Mouse (Mus musculus) thymus, adult 2 months (tissue): ENCODE results near the gene Klk12. TPM values are rescaled to one million over a fixed set of nuclear protein-coding genes. Genes with fewer than 3 reads are reported as not detected.

Experiments used
- DNase-seq: peaks from one replicate; pipeline ENCODE4 v3.0.0; 2021
- H3K27ac ChIP-seq: fragments of 200-500 bp; 2 replicates; pipeline ENCODE4 v1.5.1; 2012; ENCODE audit warnings: low read length, control low read depth; ENCODE audit not compliant: control insufficient read depth, insufficient read depth
- H3K27me3 ChIP-seq: fragments of 200-500 bp; 2 replicates; pipeline ENCODE4 v1.6.1; 2012; ENCODE audit warnings: mild to moderate bottlenecking, low read length, moderate library complexity, mixed read lengths; ENCODE audit not compliant: control insufficient read depth, insufficient read depth
- H3K36me3 ChIP-seq: fragments of 200-500 bp; 2 replicates; pipeline ENCODE4 v1.6.1; 2012; ENCODE audit warnings: mild to moderate bottlenecking, low read length, moderate library complexity; ENCODE audit not compliant: control insufficient read depth, insufficient read depth
- H3K4me1 ChIP-seq: fragments of 200-500 bp; replicated peaks from 2 replicates; pipeline ENCODE4 v1.6.1; 2012; ENCODE audit warnings: low read length; ENCODE audit not compliant: control insufficient read depth, insufficient read depth
- H3K4me3 ChIP-seq: fragments of 200-500 bp; 2 replicates; pipeline ENCODE4 v1.5.1; 2012; ENCODE audit warnings: mild to moderate bottlenecking, low read length, control low read depth, moderate library complexity; ENCODE audit not compliant: control insufficient read depth, insufficient read depth
- CTCF ChIP-seq: fragments of 200-500 bp; IDR thresholded peaks from 2 replicates; pipeline ENCODE4 v1.5.1; 2012; ENCODE audit warnings: mild to moderate bottlenecking, control low read depth, low read length, moderate library complexity, borderline replicate concordance; ENCODE audit not compliant: control insufficient read depth, poor library complexity, insufficient read depth; ENCODE audit errors: extremely low read depth
- POLR2A ChIP-seq: fragments of 200-500 bp; IDR thresholded peaks from 2 replicates; pipeline ENCODE4 v1.6.1; 2012; ENCODE audit warnings: mild to moderate bottlenecking, low read length, control low read depth, moderate library complexity; ENCODE audit not compliant: control insufficient read depth, poor library complexity, insufficient read depth; ENCODE audit errors: extremely low read depth
- WGBS: fragments of 180-500 bp; shearing (Covaris S2); methylation state at CpG from one replicate; pipeline ENCODE4 v1.1.7; 2018; 5-methylcytosine and 5-hydroxymethylcytosine counted together
- polyA plus RNA-seq: library from polyadenylated mRNA; depleted of rRNA; stranded (reverse); fragments of >200 nt; gene quantifications from 2 replicates; pipeline ENCODE4 v1.2.3, GENCODE M21; 2012

Gene Klk12
- polyA plus RNA-seq, 1 experiment, result 0.85 TPM

GRCm38 (mm10) chr7:43778176-43778970, 9.7 kb downstream of the Klk12 start:
- H3K36me3 ChIP-seq, result no peaks in the 10 kb centered on the region
- no peak overlapping the region for H3K27ac ChIP-seq
- no peaks in the 10 kb centered on the region for H3K27me3 ChIP-seq
- WGBS, result 95% methylated on average over 10 of the region's 10 CpGs
- TF ChIP-seq CTCF (no peak), POLR2A (no peak)
- H3K4me3 ChIP-seq, result no peak overlapping the region
- H3K4me1 ChIP-seq, result no peaks in the 10 kb centered on the region
- DNase-seq, result no peak

DNA sequence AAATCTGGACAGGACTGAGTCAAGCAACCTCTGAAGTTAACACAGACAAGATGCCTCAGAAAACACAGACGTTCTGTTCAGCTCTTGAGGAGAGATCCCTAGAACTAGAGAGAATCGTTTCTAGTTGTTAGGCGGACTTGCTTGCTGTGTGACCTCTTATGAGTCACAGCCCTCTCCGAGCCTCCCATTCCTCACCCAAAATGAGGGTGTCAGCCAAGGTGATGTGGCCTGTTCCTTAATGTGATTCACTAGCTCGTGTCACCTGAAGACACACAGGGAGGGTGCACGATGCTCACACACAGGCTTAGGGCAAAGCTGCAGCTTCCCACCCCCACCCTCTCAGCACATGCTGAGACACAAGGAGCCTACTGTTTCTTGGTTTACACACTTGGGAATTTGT, 11.5 kb downstream of the Klk12 start:
- H3K4me3 ChIP-seq, result no peak overlapping the region
- TF ChIP-seq CTCF (no peak), POLR2A (no peak)
- WGBS, result 69% methylated on average over 6 of the region's 6 CpGs
- H3K4me1 ChIP-seq, result no peaks in the 10 kb centered on the region
- H3K36me3 ChIP-seq, result no peaks in the 10 kb centered on the region
- H3K27ac ChIP-seq, result no peak overlapping the region
- H3K27me3 ChIP-seq, result no peaks in the 10 kb centered on the region
- no peak for DNase-seq

DNA sequence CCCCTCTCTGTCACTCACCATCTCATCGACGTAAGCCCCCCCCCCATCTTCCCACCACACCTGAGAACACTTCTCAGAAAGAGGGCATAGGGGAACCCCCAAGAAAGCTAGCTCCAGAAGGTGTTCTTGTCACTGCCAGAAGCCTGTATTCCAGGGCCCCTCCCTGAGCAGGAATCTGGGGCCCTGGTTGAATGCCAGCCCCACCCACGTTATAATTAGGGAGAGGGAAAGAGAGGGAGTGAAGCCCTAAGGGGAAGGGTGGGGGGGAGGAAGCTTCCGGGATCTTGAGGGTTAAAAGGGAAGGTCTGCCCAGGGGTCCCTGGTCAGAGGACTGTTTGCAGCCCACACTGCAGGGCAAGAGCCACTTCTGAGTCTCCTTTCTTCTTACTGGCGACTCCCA, 12.0 kb downstream of the Klk12 start, which contains the start of gene Klk10:
Klk10 (plus strand) TSS at position 290 of the 400 bp plus-strand sequence.
- WGBS, result 48% methylated on average over 5 of the region's 5 CpGs
- Histone ChIP-seq H3K4me1 (no peaks in the 10 kb centered on the region), H3K36me3 (no peaks in the 10 kb centered on the region), H3K27ac (no peak within 1 kb of the TSS), H3K27me3 (no peaks in the 10 kb centered on the region), H3K4me3 (no peak within 1 kb of the TSS)
- no peak for DNase-seq
- no peak for TF ChIP-seq POLR2A
- TF ChIP-seq CTCF, result no peak

DNA sequence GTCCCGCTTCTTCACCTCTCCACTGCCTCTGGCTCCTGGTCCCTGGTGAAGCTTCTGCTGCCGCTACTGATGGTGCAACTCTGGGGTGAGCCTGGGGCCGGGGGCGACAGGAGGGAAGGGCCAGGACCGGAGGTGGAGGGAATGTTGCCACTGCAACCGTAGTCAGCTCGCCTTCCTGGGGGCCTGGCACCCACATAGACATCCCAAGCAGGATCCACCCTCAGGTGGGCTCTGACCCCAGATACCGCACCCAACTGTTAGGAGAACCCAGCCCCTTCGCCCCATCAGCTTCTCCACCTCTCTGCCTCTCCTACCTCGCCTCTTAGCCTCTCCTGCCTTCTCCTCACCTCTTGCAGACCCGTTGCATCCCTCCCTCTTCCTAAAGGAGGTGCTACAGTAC, 12.8 kb downstream of the Klk12 start:
- Histone ChIP-seq H3K27ac (no peak overlapping the region), H3K36me3 (no peaks in the 10 kb centered on the region), H3K27me3 (no peaks in the 10 kb centered on the region), H3K4me1 (no peaks in the 10 kb centered on the region), H3K4me3 (no peak overlapping the region)
- TF ChIP-seq CTCF (no peak), POLR2A (no peak)
- 93% methylated on average over 11 of the region's 11 CpGs for WGBS
- no peak for DNase-seq

DNA sequence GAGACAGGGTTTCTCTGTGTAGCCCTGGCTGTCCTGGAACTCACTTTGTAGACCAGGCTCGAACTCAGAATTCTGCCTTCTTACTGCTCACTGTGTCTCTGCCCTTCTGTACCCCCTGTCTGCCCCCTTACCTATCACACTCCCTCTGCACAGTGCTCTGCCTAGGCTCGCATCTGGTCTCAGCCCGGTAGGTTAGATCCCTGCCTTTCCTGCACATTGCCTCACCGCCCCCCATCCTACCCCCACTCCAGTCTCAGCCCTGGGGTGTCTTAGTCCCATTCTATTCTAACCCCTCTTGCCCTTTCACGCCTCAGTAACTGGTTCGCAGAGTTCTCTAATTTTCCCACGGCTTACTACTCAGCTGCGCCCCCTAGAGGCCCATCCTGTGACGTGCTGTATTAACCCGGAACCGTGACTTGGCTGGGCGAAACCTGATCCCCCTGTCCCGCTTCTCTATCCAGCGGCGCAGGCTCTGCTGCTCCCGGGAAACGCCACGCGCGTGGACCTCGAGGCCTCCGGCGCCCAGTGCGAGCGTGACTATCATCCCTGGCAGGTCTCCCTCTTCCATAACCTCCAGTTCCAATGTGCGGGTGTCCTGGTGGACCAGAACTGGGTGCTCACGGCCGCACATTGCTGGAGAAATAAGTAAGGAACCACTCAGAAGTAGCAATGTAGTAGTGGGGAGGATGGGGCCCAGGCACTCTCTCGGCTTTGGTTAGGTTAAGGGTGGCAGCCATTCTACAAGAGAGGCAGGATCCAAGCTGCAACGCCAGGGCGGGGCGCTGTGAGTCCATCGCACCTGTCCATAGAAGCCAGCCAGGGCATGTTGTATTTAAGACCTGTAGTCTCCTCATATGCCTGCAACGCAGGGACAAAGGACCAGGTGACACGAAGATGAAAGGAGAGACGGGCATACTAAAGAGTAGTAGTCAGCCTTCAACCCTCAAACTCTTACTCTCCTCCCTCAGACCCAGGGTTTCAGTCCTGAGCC, 13.9 kb downstream of the Klk12 start:
- Histone ChIP-seq H3K27me3 (no peaks in the 10 kb centered on the region), H3K4me3 (no peak overlapping the region), H3K27ac (no peak overlapping the region), H3K36me3 (no peaks in the 10 kb centered on the region), H3K4me1 (no peaks in the 10 kb centered on the region)
- TF ChIP-seq POLR2A (no peak), CTCF (peak; percentile 78; the same call in 1 of the 2 replicates)
- peak; percentile 68 for DNase-seq
- 12% methylated on average over 36 of the region's 36 CpGs for WGBS

DNA sequence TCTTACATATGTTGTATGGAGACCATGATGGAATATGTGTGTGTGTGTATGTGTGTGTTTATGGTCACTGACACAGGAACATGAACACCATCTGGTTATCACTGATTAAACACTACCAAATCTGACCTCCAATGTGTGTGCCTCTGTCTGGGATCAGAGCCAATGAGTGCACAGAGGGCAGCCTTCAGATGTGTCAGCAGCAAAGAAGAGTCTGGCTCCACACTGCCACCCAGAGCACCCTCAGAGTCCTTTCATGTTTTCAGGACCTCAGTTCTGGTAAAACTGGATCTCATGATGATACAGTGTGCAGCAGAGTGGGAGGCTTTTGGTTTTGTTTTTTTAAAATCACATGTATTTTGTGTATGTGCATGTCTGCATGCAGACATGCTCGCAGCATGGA, 16.6 kb downstream of the Klk12 start:
- Histone ChIP-seq H3K4me3 (no peak overlapping the region), H3K36me3 (no peaks in the 10 kb centered on the region), H3K27me3 (no peaks in the 10 kb centered on the region), H3K27ac (no peak overlapping the region), H3K4me1 (no peaks in the 10 kb centered on the region)
- DNase-seq, result no peak
- 79% methylated on average over 1 of the region's 1 CpGs for WGBS
- TF ChIP-seq CTCF (no peak), POLR2A (no peak)
